Mouse (Mus musculus): ENCODE measurements around the gene Ifitm1.

Gene Ifitm1

GRCm38 (mm10) chr7:140949255-140949654 is 17.8 kb upstream of the Ifitm1 start:
- in situ Hi-C loops (cut with MboI; ENCODE audit: unreplicated experiment in 2 of 2): loop anchor here in 1 of 2 experiments (5.0 kb wide), 1 partner anchor 37 kb away; no protein-coding TSS in a partner anchor

GRCm38 (mm10) chr7:140949824-140950530 is 17.0 kb upstream of the Ifitm1 start, which contains the start of gene Ifitm5:
Gene Ifitm5, minus strand, starts transcription at chr7:140950291.
- in situ Hi-C loops (cut with MboI; ENCODE audit: unreplicated experiment in 2 of 2): loop anchor here (5.0 to 25.0 kb wide), 2 partner anchors 38 to 237 kb away; partner anchors contain the start of genes Hras (in 1 of the 2) and Lrrc56 (in 1 of the 2)

- in situ Hi-C loops (cut with MboI; ENCODE audit: unreplicated experiment in 2 of 2): loop anchor here in 1 of 2 experiments (25.0 kb wide), 1 partner anchor 236 kb away; the partner anchor contains the start of genes Hras and Lrrc56
Measured at GRCm38 (mm10) chr7:140951051-140951450, 16.0 kb upstream of the Ifitm1 start.

- in situ Hi-C loops (cut with MboI; ENCODE audit: unreplicated experiment in 2 of 2): loop anchor here in 1 of 2 experiments (25.0 kb wide), 1 partner anchor 236 kb away; the partner anchor contains the start of genes Hras and Lrrc56
Measured at GRCm38 (mm10) chr7:140951765-140952164, 15.3 kb upstream of the Ifitm1 start.

GRCm38 (mm10) chr7:140952441-140952840 is 14.6 kb upstream of the Ifitm1 start:
- in situ Hi-C loops (cut with MboI; ENCODE audit: unreplicated experiment in 2 of 2): loop anchor here in 1 of 2 experiments (25.0 kb wide), 1 partner anchor 235 kb away; the partner anchor contains the start of genes Hras and Lrrc56

- in situ Hi-C loops (cut with MboI; ENCODE audit: unreplicated experiment in 2 of 2): loop anchor here in 1 of 2 experiments (25.0 kb wide), 1 partner anchor 234 kb away; the partner anchor contains the start of genes Hras and Lrrc56
Measured at GRCm38 (mm10) chr7:140953133-140953532, 13.9 kb upstream of the Ifitm1 start.

GRCm38 (mm10) chr7:140953800-140954732 is 13.0 kb upstream of the Ifitm1 start:
- in situ Hi-C loops (cut with MboI; ENCODE audit: unreplicated experiment in 2 of 2): loop anchor here in 1 of 2 experiments (25.0 kb wide), 1 partner anchor 233 kb away; the partner anchor contains the start of genes Hras and Lrrc56

GRCm38 (mm10) chr7:140954733-140955071 is 12.3 kb upstream of the Ifitm1 start:
- in situ Hi-C loops (cut with MboI; ENCODE audit: unreplicated experiment in 2 of 2): loop anchor here (5.0 to 25.0 kb wide), 5 partner anchors 43 to 233 kb away; partner anchors contain the start of genes Hras (in 1 of the 2), Ifitm3 (in 1 of the 2) and Lrrc56 (in 1 of the 2)

GRCm38 (mm10) chr7:140955342-140955741 is 11.7 kb upstream of the Ifitm1 start:
- in situ Hi-C loops (cut with MboI; ENCODE audit: unreplicated experiment in 2 of 2): loop anchor here (5.0 to 25.0 kb wide), 5 partner anchors 42 to 232 kb away; partner anchors contain the start of genes Hras (in 1 of the 2), Ifitm3 (in 1 of the 2) and Lrrc56 (in 1 of the 2)

- in situ Hi-C loops (cut with MboI; ENCODE audit: unreplicated experiment in 2 of 2): loop anchor here (5.0 to 25.0 kb wide), 5 partner anchors 41 to 231 kb away; partner anchors contain the start of genes Hras (in 1 of the 2), Ifitm3 (in 1 of the 2) and Lrrc56 (in 1 of the 2)
Measured at GRCm38 (mm10) chr7:140955758-140956555, 11.1 kb upstream of the Ifitm1 start, which contains the start of the genes Gm45717 and Ifitm2. Gene Gm45717, minus strand, starts transcription at chr7:140955937. Gene Ifitm2, minus strand, starts transcription at chr7:140955987.

- in situ Hi-C loops (cut with MboI; ENCODE audit: unreplicated experiment in 2 of 2): loop anchor here (5.0 to 25.0 kb wide), 5 partner anchors 41 to 231 kb away; partner anchors contain the start of genes Hras (in 1 of the 2), Ifitm3 (in 1 of the 2) and Lrrc56 (in 1 of the 2)
Measured at GRCm38 (mm10) chr7:140956556-140956869, 10.5 kb upstream of the Ifitm1 start.

GRCm38 (mm10) chr7:140959181-140959901 is 7.7 kb upstream of the Ifitm1 start:
- in situ Hi-C loops (cut with MboI; ENCODE audit: unreplicated experiment in 2 of 2): loop anchor here (5.0 to 25.0 kb wide), 5 partner anchors 38 to 228 kb away; partner anchors contain the start of genes Hras (in 1 of the 2), Ifitm3 (in 1 of the 2) and Lrrc56 (in 1 of the 2)

- in situ Hi-C loops (cut with MboI; ENCODE audit: unreplicated experiment in 2 of 2): loop anchor here in 1 of 2 experiments (25.0 kb wide), 1 partner anchor 227 kb away; the partner anchor contains the start of genes Hras and Lrrc56
Measured at GRCm38 (mm10) chr7:140960026-140960425, 7.0 kb upstream of the Ifitm1 start.

GRCm38 (mm10) chr7:140961416-140961815 is 5.6 kb upstream of the Ifitm1 start:
- in situ Hi-C loops (cut with MboI; ENCODE audit: unreplicated experiment in 2 of 2): loop anchor here in 1 of 2 experiments (25.0 kb wide), 1 partner anchor 226 kb away; the partner anchor contains the start of genes Hras and Lrrc56

GRCm38 (mm10) chr7:140962733-140963132 is 4.3 kb upstream of the Ifitm1 start:
- in situ Hi-C loops (cut with MboI; ENCODE audit: unreplicated experiment in 2 of 2): loop anchor here in 1 of 2 experiments (25.0 kb wide), 1 partner anchor 225 kb away; the partner anchor contains the start of genes Hras and Lrrc56

GRCm38 (mm10) chr7:140967862-140968591 is 1.0 kb downstream of the Ifitm1 start:
- in situ Hi-C loops (cut with MboI; ENCODE audit: unreplicated experiment in 2 of 2): loop anchor here in 1 of 2 experiments (25.0 kb wide), 1 partner anchor 219 kb away; the partner anchor contains the start of genes Hras and Lrrc56

GRCm38 (mm10) chr7:140968710-140969109 is 1.7 kb downstream of the Ifitm1 start:
- in situ Hi-C loops (cut with MboI; ENCODE audit: unreplicated experiment in 2 of 2): loop anchor here in 1 of 2 experiments (25.0 kb wide), 1 partner anchor 219 kb away; the partner anchor contains the start of genes Hras and Lrrc56
